ENCODE assay signal across 9 mouse cellular contexts in the genomic region with DNA sequence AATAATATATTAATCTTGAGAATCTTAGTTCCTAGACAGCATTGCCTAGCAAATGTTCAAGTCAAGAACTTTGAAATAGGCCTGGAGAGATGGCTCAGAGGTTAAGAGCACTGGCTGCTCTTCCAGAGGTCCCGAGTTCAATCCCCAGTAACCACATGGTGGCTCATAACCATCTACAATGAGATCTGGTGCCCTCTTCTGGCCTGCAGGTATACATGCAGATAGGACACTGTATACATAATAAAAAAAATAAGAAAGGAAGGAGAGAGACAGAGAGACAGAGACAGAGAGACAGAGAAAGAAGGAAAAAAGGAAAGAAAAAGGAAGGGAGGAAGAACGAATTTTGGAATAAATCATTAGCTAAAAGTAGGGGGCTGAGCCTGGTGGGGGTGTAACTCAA. TPM values are rescaled to one million over a fixed set of nuclear protein-coding genes. Genes with fewer than 3 reads are reported as not detected.
DNase-seq lines count a peak whose midpoint lies in the region; ATAC-seq and TF ChIP-seq lines count a peak whose summit lies in the region.
"Had no signal": no experiment of that assay in that cellular context is flagged by ENCODE, and none has a peak within 500 bp of the region (broad histone marks: within the 10 kb centered on the region; RNA-seq: fewer than 3 reads in every experiment).

No protein-coding gene starts in this region.

- no peak for TF ChIP-seq EP300 in heart, postnatal 0 days (IDR thresholded peaks at IDR 0.05; ENCODE audit: low read depth)
- TF ChIP-seq EP300 in lung, postnatal 0 days (IDR thresholded peaks at IDR 0.05), result no peak

- ATAC-seq in heart, postnatal 0 days (ENCODE audit: insufficient read depth, low read depth), result no peak
- ATAC-seq in heart, embryonic 11.5 days (replicated peaks; ENCODE audit: insufficient number of reproducible peaks, low FRiP score, low TSS enrichment), result no peak
- ATAC-seq in lung, postnatal 0 days, result no peak

- no peak overlapping the region for H3K9ac ChIP-seq in heart, postnatal 0 days (replicated peaks; ENCODE audit: low read depth, low read length)
- no peak overlapping the region for H3K9ac ChIP-seq in heart, embryonic 11.5 days (ENCODE audit: low read depth, low read length)
- no peak overlapping the region for H3K9ac ChIP-seq in lung, postnatal 0 days (replicated peaks; ENCODE audit: low read depth)
- no peak overlapping the region for H3K9ac ChIP-seq in ES-E14 (ENCODE audit: insufficient read depth, low read depth, low read length, poor library complexity, severe bottlenecking)
- H3K9ac ChIP-seq: midbrain, embryonic 12.5 days had no signal

- intact Hi-C loops in left cerebral cortex, postnatal 36 days (cut with DNase I), result no loop called here

- no peak overlapping the region for H3K4me2 ChIP-seq in heart, postnatal 0 days (ENCODE audit: low read depth, low read length)
- no peak overlapping the region for H3K4me2 ChIP-seq in heart, embryonic 11.5 days
- H3K4me2 ChIP-seq in lung, postnatal 0 days (replicated peaks; ENCODE audit: low read depth, low read length), result no peak overlapping the region
- H3K4me2 ChIP-seq: midbrain, embryonic 12.5 days had no signal

- in situ Hi-C loops in ES-E14 (cut with MboI; ENCODE audit: low sequenced_read_pairs in 2 of 2, unreplicated experiment in 2 of 2), result no loop called here

- H3K27me3 ChIP-seq in heart, postnatal 0 days (ENCODE audit: control insufficient read depth, insufficient read depth, low read length), result no peaks in the 10 kb centered on the region
- no peaks in the 10 kb centered on the region for H3K27me3 ChIP-seq in heart, embryonic 11.5 days (ENCODE audit: control insufficient read depth, insufficient read depth, low read length)
- H3K27me3 ChIP-seq in lung, postnatal 0 days (replicated peaks; ENCODE audit: insufficient read depth, low read length), result no peaks in the 10 kb centered on the region
- H3K27me3 ChIP-seq in splenic B cell, adult 2 months (ENCODE audit: control insufficient read depth, insufficient read depth, low read length, poor library complexity, severe bottlenecking), result no peaks in the 10 kb centered on the region

- H3K36me3 ChIP-seq in heart, postnatal 0 days (replicated peaks; ENCODE audit: control insufficient read depth, insufficient read depth, low read length), result peaks cover 33% of the 10 kb centered on the region
- no peaks in the 10 kb centered on the region for H3K36me3 ChIP-seq in heart, embryonic 11.5 days (ENCODE audit: control insufficient read depth, insufficient read depth, low read length)
- H3K36me3 ChIP-seq in lung, postnatal 0 days (ENCODE audit: insufficient read depth, low read length), result no peaks in the 10 kb centered on the region
- H3K36me3 ChIP-seq in ES-E14 (ENCODE audit: control insufficient read depth, insufficient read depth, low read length, poor library complexity, severe bottlenecking), result no peaks in the 10 kb centered on the region
- no peaks in the 10 kb centered on the region for H3K36me3 ChIP-seq in splenic B cell, adult 2 months (ENCODE audit: control insufficient read depth, insufficient read depth, low read length, poor library complexity, severe bottlenecking)

- H3K27ac ChIP-seq in heart, postnatal 0 days (ENCODE audit: low read depth), result no peak overlapping the region
- no peak overlapping the region for H3K27ac ChIP-seq in heart, embryonic 11.5 days (ENCODE audit: low read depth, low read length)
- no peak overlapping the region for H3K27ac ChIP-seq in lung, postnatal 0 days (ENCODE audit: low read length)
- no peak overlapping the region for H3K27ac ChIP-seq in ES-E14 (ENCODE audit: insufficient read depth, low read depth, low read length, poor library complexity, severe bottlenecking)
- H3K27ac ChIP-seq: midbrain, embryonic 12.5 days had no signal

- no peaks in the 10 kb centered on the region for H3K4me1 ChIP-seq in heart, postnatal 0 days (ENCODE audit: control insufficient read depth, insufficient read depth)
- 0 out of 2 replicates have a peak, but pooled peaks cover 5% of the 10 kb centered on the region for H3K4me1 ChIP-seq in heart, embryonic 11.5 days (ENCODE audit: control insufficient read depth, insufficient read depth, low read length)
- peaks cover 4% of the 10 kb centered on the region; the same call in 1 of the 2 replicates for H3K4me1 ChIP-seq in lung, postnatal 0 days (ENCODE audit: insufficient read depth, low read depth, low read length)
- no peaks in the 10 kb centered on the region for H3K4me1 ChIP-seq in lung, adult 2 months (ENCODE audit: control insufficient read depth, insufficient read depth, low read length)
- no peaks in the 10 kb centered on the region for H3K4me1 ChIP-seq in ES-E14 (ENCODE audit: control insufficient read depth in 2 of 2, insufficient read depth in 2 of 2, low read length in 2 of 2, poor library complexity in 1 of 2)
- H3K4me1 ChIP-seq: midbrain, embryonic 12.5 days had no signal

- WGBS in heart, postnatal 0 days, result 59% methylated on average over 2 of the region's 2 CpGs
- WGBS in heart, embryonic 11.5 days (ENCODE audit: insufficient replicate concordance), result 55% methylated on average over 2 of the region's 2 CpGs
- 38% methylated on average over 2 of the region's 2 CpGs for WGBS in lung, postnatal 0 days
- WGBS in lung, adult 2 months, result 48% methylated on average over 2 of the region's 2 CpGs

- H3K9me3 ChIP-seq in heart, postnatal 0 days (replicated peaks; ENCODE audit: control insufficient read depth, low read length), result no peaks in the 10 kb centered on the region
- H3K9me3 ChIP-seq in heart, embryonic 11.5 days (replicated peaks; ENCODE audit: control insufficient read depth, low read length), result no peaks in the 10 kb centered on the region
- no peaks in the 10 kb centered on the region for H3K9me3 ChIP-seq in lung, postnatal 0 days (ENCODE audit: low read length)
- no peaks in the 10 kb centered on the region for H3K9me3 ChIP-seq in ES-E14 (ENCODE audit: control insufficient read depth, insufficient read depth, low read depth, low read length)
- H3K9me3 ChIP-seq: midbrain, embryonic 12.5 days had no signal

- H3K4me3 ChIP-seq in heart, postnatal 0 days (ENCODE audit: low read depth, low read length), result no peak overlapping the region
- H3K4me3 ChIP-seq in heart, embryonic 11.5 days (ENCODE audit: low read depth, low read length), result no peak overlapping the region
- H3K4me3 ChIP-seq in lung, postnatal 0 days (ENCODE audit: low read depth, low read length), result no peak overlapping the region
- H3K4me3 ChIP-seq in lung, adult 2 months (replicated peaks; ENCODE audit: extremely low read depth, low read depth, low read length), result no peak overlapping the region
- H3K4me3 ChIP-seq in ES-E14 (ENCODE audit: insufficient read depth in 1 of 2, low read depth in 1 of 2, low read length in 2 of 2, poor library complexity in 1 of 2, severe bottlenecking in 1 of 2), result no peak overlapping the region
- H3K4me3 ChIP-seq: midbrain, embryonic 12.5 days had no signal

- peak; percentile 47 for TF ChIP-seq CTCF in heart, postnatal 0 days (IDR thresholded peaks at IDR 0.05; ENCODE audit: low read depth)
- TF ChIP-seq CTCF in lung, postnatal 0 days (IDR thresholded peaks at IDR 0.05), result peak; percentile 57
- TF ChIP-seq CTCF in lung, adult 2 months (IDR thresholded peaks at IDR 0.05; ENCODE audit: insufficient read depth, low read length), result no peak

- TF ChIP-seq POLR2A in lung, adult 2 months (IDR thresholded peaks at IDR 0.05; ENCODE audit: borderline replicate concordance, extremely low read depth, low read depth, low read length), result no peak

- DNase-seq in heart, postnatal 0 days (ENCODE audit: low spot score), result no peak
- peak; percentile 36 for DNase-seq in lung, postnatal 0 days (ENCODE audit: low spot score)
- DNase-seq in lung, adult 2 months, result no peak
- no peak for DNase-seq in ES-E14 (ENCODE audit: low read depth, low spot score)
- peak; percentile 20 for DNase-seq in splenic B cell, adult 2 months (ENCODE audit: low read depth, low spot score)
- DNase-seq in urinary bladder, postnatal 10 days (ENCODE audit: low spot score), result no peak
- DNase-seq in left cerebral cortex, postnatal 36 days (ENCODE audit: low spot score in 2 of 2), result no peak

RNA-seq across cellular contexts. Expression of a gene that starts 6.8 kb away (rescaled TPM):
- total RNA-seq in heart, postnatal 0 days (2014; rRNA removed; ENCODE audit: low replicate concordance), result 26.5 and 42.0 TPM in 2 replicates
- polyA plus RNA-seq in heart, postnatal 0 days (2015; fragmentation: Nextera tagmentation; extraction: Ambion mirVana), result 35.4 and 36.9 TPM in 2 replicates
- polyA plus RNA-seq in heart, embryonic 11.5 days (2014; fragmentation: Nextera tagmentation; extraction: Ambion mirVana), result 14.6 and 16.4 TPM in 2 replicates
- polyA plus RNA-seq in lung, postnatal 0 days (2015; fragmentation: Nextera tagmentation; extraction: Ambion mirVana), result 0.45 and 0.83 TPM in 2 replicates
- polyA plus RNA-seq in lung, adult 2 months (2012; rRNA removed), result 0.35 and 5.1 TPM in 2 replicates
- 0.37 and 0.40 TPM in 2 replicates for total RNA-seq in ES-E14 (2012; rRNA removed)
- total RNA-seq in left cerebral cortex, postnatal 36 days (2021), result under 1 TPM; 0.69 to 0.86 TPM

RNA-seq across cellular contexts. Expression of a gene that starts 29.7 kb away (rescaled TPM):
- total RNA-seq in heart, postnatal 0 days (2014; rRNA removed; ENCODE audit: low replicate concordance), result 3.2 and 6.0 TPM in 2 replicates
- 8.6 and 10.4 TPM in 2 replicates for polyA plus RNA-seq in heart, postnatal 0 days (2015; fragmentation: Nextera tagmentation; extraction: Ambion mirVana)
- polyA plus RNA-seq in heart, embryonic 11.5 days (2014; fragmentation: Nextera tagmentation; extraction: Ambion mirVana), result 11.1 and 12.4 TPM in 2 replicates
- polyA plus RNA-seq in lung, postnatal 0 days (2015; fragmentation: Nextera tagmentation; extraction: Ambion mirVana), result 13.4 and 13.9 TPM in 2 replicates
- 1.4 and 2.2 TPM in 2 replicates for polyA plus RNA-seq in lung, adult 2 months (2012; rRNA removed)
- total RNA-seq in ES-E14 (2012; rRNA removed), result 7.8 and 8.3 TPM in 2 replicates
- 10 to 100 TPM; 21.1 to 29.8 TPM for total RNA-seq in left cerebral cortex, postnatal 36 days (2021)

RNA-seq across cellular contexts. Expression of a gene that starts 36.6 kb away (rescaled TPM):
- 22.5 and 40.3 TPM in 2 replicates for total RNA-seq in heart, postnatal 0 days (2014; rRNA removed; ENCODE audit: low replicate concordance)
- 18.7 and 18.9 TPM in 2 replicates for polyA plus RNA-seq in heart, postnatal 0 days (2015; fragmentation: Nextera tagmentation; extraction: Ambion mirVana)
- 23.5 and 24.4 TPM in 2 replicates for polyA plus RNA-seq in heart, embryonic 11.5 days (2014; fragmentation: Nextera tagmentation; extraction: Ambion mirVana)
- polyA plus RNA-seq in lung, postnatal 0 days (2015; fragmentation: Nextera tagmentation; extraction: Ambion mirVana), result 5.4 and 6.2 TPM in 2 replicates
- 3.4 and 4.3 TPM in 2 replicates for polyA plus RNA-seq in lung, adult 2 months (2012; rRNA removed)
- total RNA-seq in ES-E14 (2012; rRNA removed), result 13.7 and 17.8 TPM in 2 replicates
- 10 to 100 TPM; 14.9 to 15.5 TPM for total RNA-seq in left cerebral cortex, postnatal 36 days (2021)

RNA-seq across cellular contexts. Expression of a gene that starts 45.6 kb away (rescaled TPM):
- 3.6 and 19.9 TPM in 2 replicates for total RNA-seq in heart, postnatal 0 days (2014; rRNA removed; ENCODE audit: low replicate concordance)
- polyA plus RNA-seq in heart, postnatal 0 days (2015; fragmentation: Nextera tagmentation; extraction: Ambion mirVana), result 87.8 and 91.6 TPM in 2 replicates
- 76.8 and 87.8 TPM in 2 replicates for polyA plus RNA-seq in heart, embryonic 11.5 days (2014; fragmentation: Nextera tagmentation; extraction: Ambion mirVana)
- 95.1 and 96.5 TPM in 2 replicates for polyA plus RNA-seq in lung, postnatal 0 days (2015; fragmentation: Nextera tagmentation; extraction: Ambion mirVana)
- 1.2 and 2.2 TPM in 2 replicates for polyA plus RNA-seq in lung, adult 2 months (2012; rRNA removed)
- total RNA-seq in ES-E14 (2012; rRNA removed), result 24.7 and 32.2 TPM in 2 replicates
- total RNA-seq in left cerebral cortex, postnatal 36 days (2021), result 10 to 100 TPM; 51.2 to 67.6 TPM

Comparison
In these comparisons a context has a peak if more than half of its experiments do, and no peak if none do; other contexts are left out.
1. DNase-seq: peak in lung, postnatal 0 days (single experiment) and splenic B cell, adult 2 months (single experiment); none in heart, postnatal 0 days (single experiment), lung, adult 2 months (single experiment), ES-E14 (single experiment), urinary bladder, postnatal 10 days (single experiment) and left cerebral cortex, postnatal 36 days (0 of 2).